Mouse (Mus musculus) lung, embryonic 14.5 days (tissue): ENCODE measurements at regions not wholly inside any gene's neighbourhood (a gene's known extent, or its start where the extent isn't known, plus 50 kb on each side); places are given as distances from the start of the nearest gene placed in this dataset.

Experiments used
- ATAC-seq: fragments of 200-750 bp; cut with Nextera tagmentation; 2 replicates; pipeline ENCODE4 v1.8.0; 2017; ENCODE audit warnings: mild to moderate bottlenecking, moderate TSS enrichment, moderate library complexity; ENCODE audit not compliant: insufficient read depth
- DNase-seq: peaks from one replicate; pipeline ENCODE4 v3.0.0-alpha.2; 2015
- H3K27ac ChIP-seq: fragments of 300-500 bp; sonication (generic); 2 replicates; pipeline ENCODE4 v1.5.1; 2014; ENCODE audit warnings: low read depth, mild to moderate bottlenecking, moderate library complexity
- H3K27me3 ChIP-seq: fragments of 300-500 bp; sonication (generic); 2 replicates; pipeline ENCODE4 v1.6.1; 2014; ENCODE audit warnings: low read length, control low read depth; ENCODE audit not compliant: insufficient read depth
- H3K36me3 ChIP-seq: fragments of 300-500 bp; sonication (generic); 2 replicates; pipeline ENCODE4 v1.6.1; 2014; ENCODE audit warnings: control low read depth; ENCODE audit not compliant: insufficient read depth
- H3K4me1 ChIP-seq: fragments of 300-500 bp; sonication (generic); 2 replicates; pipeline ENCODE4 v1.6.1; 2014; ENCODE audit warnings: antibody characterized with exemption, control low read depth; ENCODE audit not compliant: insufficient read depth
- H3K4me2 ChIP-seq: fragments of 300-500 bp; sonication (generic); 2 replicates; pipeline ENCODE4 v1.6.1; 2014; ENCODE audit warnings: mild to moderate bottlenecking
- H3K4me3 ChIP-seq: fragments of 300-500 bp; sonication (generic); 2 replicates; pipeline ENCODE4 v1.5.1; 2014; ENCODE audit warnings: low read depth, low read length
- H3K9ac ChIP-seq: fragments of 300-500 bp; sonication (generic); 2 replicates; pipeline ENCODE4 v1.6.1; 2014
- H3K9me3 ChIP-seq: fragments of 300-500 bp; sonication (generic); 2 replicates; pipeline ENCODE4 v1.6.1; 2016; ENCODE audit warnings: low read depth, low read length, control low read depth
- CTCF ChIP-seq: IDR thresholded peaks from 2 replicates; pipeline ENCODE4 v1.5.1; 2016; ENCODE audit warnings: antibody characterized with exemption, low read depth
- WGBS: fragments of 180-500 bp; shearing (Covaris S2); extraction: QIAGEN DNeasy Blood & Tissue Kit; methylation state at CpG from one replicate; pipeline ENCODE4 v1.1.7; 2014; 5-methylcytosine and 5-hydroxymethylcytosine counted together

DNA sequence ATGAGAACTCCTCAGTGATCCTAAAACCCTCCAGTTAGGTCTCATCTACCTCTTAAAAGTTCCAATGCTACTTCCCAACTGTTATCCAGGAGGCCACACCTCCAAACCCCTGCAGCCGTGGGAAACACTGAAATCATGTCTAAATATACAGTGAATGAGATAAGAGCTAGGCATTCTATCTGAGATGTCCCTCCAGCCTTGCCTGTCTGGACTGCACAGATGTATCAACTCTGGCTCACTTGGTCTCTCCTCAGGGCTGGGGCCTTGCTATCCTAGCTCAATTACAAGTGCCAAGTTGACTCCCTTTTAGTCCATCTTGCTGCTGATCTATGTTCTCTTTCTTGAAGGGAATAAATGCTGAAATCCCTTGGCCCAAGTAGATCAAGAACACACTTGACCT lies 326.3 kb upstream of the Rsrc1 start:
- Histone ChIP-seq H3K9me3 (no peaks in the 10 kb centered on the region), H3K36me3 (no peaks in the 10 kb centered on the region), H3K4me3 (no peak overlapping the region), H3K4me1 (peaks cover 9% of the 10 kb centered on the region; the same call in 1 of the 2 replicates), H3K4me2 (no peak overlapping the region), H3K27ac (no peak overlapping the region), H3K27me3 (no peaks in the 10 kb centered on the region), H3K9ac (no peak overlapping the region)
- no peak for TF ChIP-seq CTCF
- DNase-seq (peak; percentile 19), ATAC-seq (no peak)
- 3% methylated on average over 1 of the region's 1 CpGs for WGBS

DNA sequence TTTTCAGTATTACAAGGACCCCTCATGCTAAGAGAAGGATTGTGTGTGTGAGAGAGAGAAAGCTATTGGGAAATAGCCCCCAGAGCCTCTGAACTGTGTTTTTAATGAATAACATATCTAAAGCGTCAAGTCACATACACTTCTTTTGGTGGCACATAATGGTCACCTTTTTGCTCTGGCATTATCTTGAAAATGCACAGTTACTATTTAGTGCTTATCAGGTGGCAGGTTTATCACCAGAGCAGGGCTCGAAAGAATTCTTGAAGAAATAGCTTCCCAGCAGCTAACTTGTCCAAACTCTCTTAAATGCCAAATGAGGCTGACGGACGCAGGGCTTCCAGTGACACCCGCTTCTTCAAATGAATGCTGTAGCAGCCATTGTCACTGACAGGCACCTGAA lies 324.7 kb upstream of the Rsrc1 start:
- no peak for DNase-seq
- Histone ChIP-seq H3K9ac (no peak overlapping the region), H3K27ac (no peak overlapping the region), H3K27me3 (no peaks in the 10 kb centered on the region), H3K4me1 (no peaks in the 10 kb centered on the region), H3K9me3 (no peaks in the 10 kb centered on the region), H3K4me2 (no peak overlapping the region), H3K36me3 (no peaks in the 10 kb centered on the region), H3K4me3 (no peak overlapping the region)
- 62% methylated on average over 5 of the region's 5 CpGs for WGBS
- no peak for ATAC-seq
- no peak for TF ChIP-seq CTCF

DNA sequence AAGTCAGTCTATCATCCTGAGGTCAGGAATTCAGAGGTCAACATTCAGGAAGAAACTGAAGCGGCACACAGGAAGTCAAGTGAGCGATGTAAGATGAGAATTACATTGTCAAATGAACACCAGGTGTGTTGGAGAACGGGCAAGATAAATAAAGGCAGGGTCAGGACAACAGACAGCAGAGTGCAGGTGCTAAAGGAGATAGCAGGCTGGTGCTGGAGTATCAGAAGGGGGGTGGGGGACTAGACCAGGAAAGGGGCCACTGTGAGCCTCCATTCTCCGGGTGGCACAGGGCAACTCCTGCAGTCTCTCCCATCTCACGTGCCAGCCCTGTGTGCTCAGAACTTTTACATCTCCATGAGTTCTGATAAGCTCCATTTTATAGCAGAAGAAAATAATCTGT lies 320.6 kb upstream of the Rsrc1 start:
- Histone ChIP-seq H3K4me2 (no peak overlapping the region), H3K9ac (no peak overlapping the region), H3K27me3 (no peaks in the 10 kb centered on the region), H3K4me1 (no peaks in the 10 kb centered on the region), H3K9me3 (no peaks in the 10 kb centered on the region), H3K4me3 (no peak overlapping the region), H3K36me3 (no peaks in the 10 kb centered on the region), H3K27ac (no peak overlapping the region)
- ATAC-seq (no peak), DNase-seq (no peak)
- WGBS, result 27% methylated on average over 5 of the region's 5 CpGs
- TF ChIP-seq CTCF, result no peak

DNA sequence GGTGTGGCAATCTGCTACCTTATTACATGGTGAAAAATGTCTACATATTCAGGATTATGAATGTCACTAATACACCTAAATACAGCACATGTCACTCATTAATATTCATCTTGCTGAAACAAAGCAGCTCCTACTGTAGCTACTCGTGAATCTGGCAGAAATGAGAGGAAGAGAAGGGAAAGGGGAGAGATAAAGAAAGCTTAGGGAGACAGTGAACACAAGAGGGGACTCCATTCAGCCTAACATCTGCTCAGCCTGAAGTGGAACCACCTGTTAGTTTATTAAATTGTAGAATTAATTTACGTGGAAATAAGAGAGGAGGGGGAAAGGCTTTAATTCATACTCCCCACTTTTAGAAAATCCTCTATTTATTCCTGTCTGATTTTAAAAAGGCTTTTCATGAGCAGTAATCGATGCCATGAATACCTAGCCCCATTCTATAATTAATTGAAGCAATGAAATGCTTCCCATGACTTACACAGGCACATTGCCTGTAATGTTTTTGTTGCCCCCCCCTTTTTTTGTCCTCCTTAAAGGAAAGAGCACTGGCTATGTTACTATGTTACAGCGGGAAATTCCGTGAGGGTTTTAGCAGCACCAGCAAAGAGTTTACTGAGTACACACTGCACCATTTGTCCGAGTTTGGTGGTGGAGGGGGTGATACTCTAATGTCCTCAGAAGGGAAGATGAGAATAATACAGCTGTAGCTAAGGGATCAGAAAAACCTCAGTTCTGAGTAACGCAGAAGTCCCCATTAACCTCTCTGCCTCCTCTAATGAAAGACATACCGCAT lies 319.2 kb upstream of the Rsrc1 start:
- DNase-seq (no peak), ATAC-seq (no peak)
- no peak overlapping the region for H3K4me3 ChIP-seq
- no peak overlapping the region for H3K4me2 ChIP-seq
- H3K9me3 ChIP-seq, result no peaks in the 10 kb centered on the region
- TF ChIP-seq CTCF, result no peak
- H3K36me3 ChIP-seq, result no peaks in the 10 kb centered on the region
- no peak overlapping the region for H3K9ac ChIP-seq
- H3K27me3 ChIP-seq, result no peaks in the 10 kb centered on the region
- no peaks in the 10 kb centered on the region for H3K4me1 ChIP-seq
- 65% methylated on average over 8 of the region's 8 CpGs for WGBS
- H3K27ac ChIP-seq, result no peak overlapping the region

DNA sequence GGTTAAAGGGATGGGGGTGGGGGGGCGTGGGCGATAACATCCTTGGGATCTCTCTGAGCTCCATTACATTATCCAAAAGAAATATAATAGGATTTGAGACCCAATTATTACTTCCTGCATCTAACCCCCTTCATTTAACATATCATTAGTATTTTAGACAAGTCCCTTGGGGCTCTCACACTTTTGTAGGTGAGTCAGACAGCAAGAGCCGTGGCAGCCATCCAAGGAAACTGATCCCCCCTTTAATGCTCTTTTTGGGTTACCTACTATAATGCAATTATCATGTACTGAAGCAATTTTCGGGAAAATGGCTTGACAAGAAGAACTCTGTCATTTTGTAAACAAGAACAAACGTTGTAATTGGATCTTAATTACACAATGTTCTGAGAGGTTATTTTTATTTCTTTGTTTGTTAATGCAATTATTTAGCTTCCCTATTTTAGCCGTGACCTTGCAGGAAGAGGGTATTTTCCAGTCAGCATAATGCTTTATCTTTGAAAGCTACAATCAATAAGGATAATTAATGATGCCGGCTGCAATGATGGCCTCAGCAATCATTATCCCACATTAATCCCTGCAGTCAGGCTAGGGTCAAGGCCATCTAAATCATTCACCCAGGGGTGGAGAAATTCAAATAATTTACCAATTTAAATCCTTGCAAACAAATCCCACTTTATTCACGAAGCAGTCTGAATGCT lies 297.5 kb upstream of the Rsrc1 start:
- H3K36me3 ChIP-seq, result no peaks in the 10 kb centered on the region
- 44% methylated on average over 8 of the region's 8 CpGs for WGBS
- no peak overlapping the region for H3K9ac ChIP-seq
- no peak for ATAC-seq
- DNase-seq, result no peak
- H3K4me3 ChIP-seq, result no peak overlapping the region
- no peaks in the 10 kb centered on the region for H3K4me1 ChIP-seq
- no peaks in the 10 kb centered on the region for H3K27me3 ChIP-seq
- TF ChIP-seq CTCF, result no peak
- H3K4me2 ChIP-seq, result no peak overlapping the region
- H3K9me3 ChIP-seq, result no peaks in the 10 kb centered on the region; the same call in 1 of the 2 replicates
- H3K27ac ChIP-seq, result no peak overlapping the region

DNA sequence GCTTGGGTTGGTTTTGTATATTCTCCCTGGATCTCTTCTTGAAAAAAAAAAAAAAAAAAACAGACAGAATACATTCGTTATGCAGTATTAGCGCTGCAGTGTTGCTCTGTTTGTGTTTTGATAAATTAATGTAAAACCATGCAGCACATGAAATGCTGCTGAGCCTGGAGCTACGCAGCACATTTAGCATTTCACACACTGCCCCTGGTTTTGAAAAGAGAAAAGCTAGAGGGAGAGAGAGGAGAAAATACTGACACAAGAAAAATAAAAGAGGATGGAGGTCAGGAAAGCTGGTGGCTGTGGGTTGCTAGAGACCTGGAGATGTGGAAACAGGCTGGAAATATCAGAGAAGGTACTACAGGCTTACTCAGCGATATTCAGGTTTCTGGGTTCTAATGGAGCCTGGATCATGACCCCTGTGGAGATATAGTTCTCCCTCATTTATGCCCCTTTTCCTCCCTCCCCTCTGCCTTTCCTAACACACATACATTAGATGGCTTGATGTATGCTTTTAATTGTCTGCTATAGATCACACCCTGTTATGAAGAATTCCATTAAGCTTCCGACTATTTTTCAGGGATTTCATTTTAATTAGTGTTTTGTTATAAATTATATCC lies 296.8 kb upstream of the Rsrc1 start:
- Histone ChIP-seq H3K9me3 (no peaks in the 10 kb centered on the region; the same call in 1 of the 2 replicates), H3K4me2 (no peak overlapping the region), H3K27me3 (no peaks in the 10 kb centered on the region), H3K36me3 (no peaks in the 10 kb centered on the region), H3K4me3 (no peak overlapping the region), H3K4me1 (no peaks in the 10 kb centered on the region), H3K9ac (no peak overlapping the region), H3K27ac (no peak overlapping the region)
- WGBS, result 74% methylated on average over 5 of the region's 5 CpGs
- DNase-seq (no peak), ATAC-seq (no peak)
- TF ChIP-seq CTCF, result no peak

DNA sequence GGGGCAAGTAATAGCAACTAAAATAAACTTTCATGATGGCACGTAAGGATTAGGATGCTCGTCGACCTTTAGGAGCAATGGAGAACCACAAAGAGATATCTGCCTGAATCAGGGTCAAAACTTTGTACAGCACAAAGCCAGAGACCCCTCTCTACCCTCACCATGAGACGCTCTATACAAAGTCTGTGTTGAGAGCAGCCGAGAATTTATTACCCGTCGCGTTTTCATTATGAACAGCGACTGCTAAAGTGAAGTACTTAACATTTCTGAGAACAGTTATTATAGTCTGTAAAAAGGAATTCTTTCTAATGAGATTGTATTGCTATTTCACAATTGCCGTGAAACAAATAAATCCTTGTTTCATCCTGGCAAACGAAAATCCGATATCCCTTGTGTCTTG lies 296.1 kb upstream of the Rsrc1 start:
- Histone ChIP-seq H3K9me3 (no peaks in the 10 kb centered on the region; the same call in 1 of the 2 replicates), H3K9ac (no peak overlapping the region), H3K4me3 (no peak overlapping the region), H3K27ac (no peak overlapping the region), H3K27me3 (no peaks in the 10 kb centered on the region), H3K4me2 (no peak overlapping the region), H3K36me3 (no peaks in the 10 kb centered on the region), H3K4me1 (no peaks in the 10 kb centered on the region)
- TF ChIP-seq CTCF, result no peak
- ATAC-seq (no peak), DNase-seq (no peak)
- 75% methylated on average over 12 of the region's 12 CpGs for WGBS
